Mouse (Mus musculus): Measurements from ENCODE around the gene Ndc80. TPM values are rescaled to one million over a fixed set of nuclear protein-coding genes. Genes with fewer than 3 reads are reported as not detected.
A peak's percentile ranks its signal among the peaks of the same experiment; 100 is the strongest.
"Not testable (repeated sequence)": the region's sequence is repeated elsewhere in the genome, so short reads cannot be mapped to it uniquely, and the experiment has no call there.

Gene Ndc80
- polyA plus RNA-seq (2015; fragmentation: Nextera tagmentation; extraction: Ambion mirVana) = 45.6 and 46.6 TPM in 2 replicates

DNA sequence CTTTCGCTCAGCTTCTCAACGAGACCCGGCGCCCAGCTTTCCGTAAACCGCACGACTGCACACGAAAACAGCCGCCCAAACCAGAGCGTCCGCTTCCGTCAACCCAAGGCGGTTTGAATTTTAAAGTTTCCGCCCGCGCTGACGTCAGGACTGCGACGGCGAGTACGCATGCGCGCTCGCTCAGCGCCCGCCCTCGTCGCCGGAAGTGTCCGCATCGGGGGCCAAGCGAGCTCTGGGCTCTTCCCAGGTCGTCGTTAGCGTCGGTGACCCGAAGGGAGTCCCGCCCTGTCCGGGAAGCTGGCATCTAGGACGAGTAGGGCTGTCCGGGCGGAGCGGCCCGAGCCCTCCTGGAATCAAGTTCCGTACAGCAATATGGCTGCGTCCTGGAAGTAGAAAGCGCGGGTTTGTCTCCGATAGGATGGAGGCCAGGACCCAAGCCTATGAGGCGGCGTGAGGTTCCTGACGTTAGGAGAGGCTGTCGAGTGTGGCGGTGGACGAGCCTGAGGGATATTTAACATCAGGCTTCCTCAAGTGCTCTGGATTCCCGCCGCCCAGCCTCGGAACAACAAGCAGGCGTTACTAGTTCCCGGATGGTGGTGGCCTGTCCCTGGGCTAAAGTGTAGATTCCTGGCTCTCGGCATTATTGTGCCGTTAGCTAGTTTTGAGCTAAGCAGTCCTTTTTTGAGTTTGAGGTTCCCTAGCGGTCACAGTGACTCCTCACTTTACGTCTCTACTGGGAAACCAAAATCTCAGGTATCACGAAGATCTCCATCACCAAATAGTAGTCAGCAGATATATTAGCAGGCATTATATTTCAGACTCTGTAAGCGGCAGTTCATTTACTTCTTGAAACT is at the start of gene Ndc80:
Gene Ndc80, minus strand, starts transcription at position 147 of the 854 bp plus-strand sequence.
- WGBS = 1% methylated on average over 66 of the region's 66 CpGs
- Histone ChIP-seq H3K9ac (peak within 1 kb of the TSS; percentile 70), H3K4me3 (peak within 1 kb of the TSS; percentile 73), H3K27me3 (no peaks in the 10 kb centered on the region), H3K9me3 (no peaks in the 10 kb centered on the region), H3K4me2 (replicated peaks) (peak within 1 kb of the TSS; percentile 84), H3K27ac (peak within 1 kb of the TSS; percentile 94), H3K36me3 (peaks cover 10% of the 10 kb centered on the region), H3K4me1 (peaks cover 15% of the 10 kb centered on the region)
- ATAC-seq (ENCODE audit: low FRiP score, low read depth) = peak; percentile 98

GRCm38 (mm10) chr17:71561631-71562030 is 35.0 kb upstream of the Ndc80 start:
- ATAC-seq (ENCODE audit: low FRiP score, low read depth) = no peak
- no peaks in the 10 kb centered on the region for H3K27me3 ChIP-seq
- no peak overlapping the region for H3K4me2 ChIP-seq (replicated peaks)

GRCm38 (mm10) chr17:71552901-71553300 is 26.2 kb upstream of the Ndc80 start:
- 12% methylated on average over 11 of the region's 11 CpGs for WGBS
- H3K27ac ChIP-seq = no peak overlapping the region
- ATAC-seq (ENCODE audit: low FRiP score, low read depth) = no peak
- no peaks in the 10 kb centered on the region for H3K9me3 ChIP-seq
- H3K36me3 ChIP-seq = no peaks in the 10 kb centered on the region
- H3K4me2 ChIP-seq (replicated peaks) = peak overlapping the region; percentile 97
- H3K9ac ChIP-seq = no peak overlapping the region
- peak overlapping the region; percentile 78; the same call in 1 of the 2 replicates for H3K4me3 ChIP-seq
- H3K27me3 ChIP-seq = peaks cover 37% of the 10 kb centered on the region
- peaks cover 10% of the 10 kb centered on the region; the same call in 1 of the 2 replicates for H3K4me1 ChIP-seq

More at GRCm38 (mm10) chr17:71561631-71562030, 35.0 kb upstream of the Ndc80 start:
- H3K9ac ChIP-seq = no peak overlapping the region
- no peaks in the 10 kb centered on the region for H3K9me3 ChIP-seq
- no peak overlapping the region for H3K27ac ChIP-seq
- no peaks in the 10 kb centered on the region for H3K4me1 ChIP-seq
- no peak overlapping the region for H3K4me3 ChIP-seq
- H3K36me3 ChIP-seq = no peaks in the 10 kb centered on the region

- peak within 1 kb of the TSS; percentile 78 for H3K4me3 ChIP-seq
- peak within 1 kb of the TSS; percentile 97 for H3K4me2 ChIP-seq (replicated peaks)
- peak within 1 kb of the TSS; percentile 80 for H3K9ac ChIP-seq
- peaks cover 37% of the 10 kb centered on the region for H3K27me3 ChIP-seq
- WGBS = under 1% methylated on average over 76 of the region's 78 CpGs
- H3K36me3 ChIP-seq = no peaks in the 10 kb centered on the region
- no peaks in the 10 kb centered on the region for H3K9me3 ChIP-seq
- no peak within 1 kb of the TSS for H3K27ac ChIP-seq
- ATAC-seq (ENCODE audit: low FRiP score, low read depth) = peak; percentile 96
- peaks cover 10% of the 10 kb centered on the region; the same call in 1 of the 2 replicates for H3K4me1 ChIP-seq
These were observed 25.2 kb upstream of the Ndc80 start, which contains the start of gene Spdya for GRCm38 (mm10) chr17:71551757-71552451. Gene Spdya (plus strand): TSS chr17:71552061.

DNA sequence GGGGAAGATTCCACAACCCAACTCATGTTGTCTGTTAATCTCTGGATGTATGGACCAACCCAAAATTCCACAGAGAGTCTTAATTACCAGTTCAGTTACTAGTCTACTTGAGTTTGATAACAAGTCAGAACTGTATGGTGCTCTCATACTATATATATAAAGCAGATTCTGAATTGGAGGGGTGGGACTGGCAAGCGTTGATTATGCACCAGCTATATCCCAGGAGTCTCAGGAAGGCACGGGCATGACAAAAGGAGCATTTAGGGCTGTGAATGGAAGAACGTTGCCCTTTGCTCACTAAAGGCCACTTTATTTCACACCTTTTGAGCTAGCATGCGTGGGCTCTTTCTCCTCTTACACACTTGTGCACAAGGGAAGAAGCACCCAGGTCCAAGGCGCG is 24.7 kb upstream of the Ndc80 start:
- Histone ChIP-seq H3K4me3 (peak overlapping the region; percentile 78), H3K36me3 (no peaks in the 10 kb centered on the region), H3K9ac (peak overlapping the region; percentile 80), H3K9me3 (no peaks in the 10 kb centered on the region), H3K4me1 (peaks cover 10% of the 10 kb centered on the region; the same call in 1 of the 2 replicates), H3K4me2 (replicated peaks) (peak overlapping the region; percentile 97), H3K27ac (no peak overlapping the region), H3K27me3 (peaks cover 37% of the 10 kb centered on the region)
- ATAC-seq (ENCODE audit: low FRiP score, low read depth) = 0 out of 2 replicates have a peak, but pooled peaks have one; percentile 2
- WGBS = 6% methylated on average over 6 of the region's 6 CpGs

GRCm38 (mm10) chr17:71548586-71548985 is 21.9 kb upstream of the Ndc80 start:
- WGBS = 0% methylated on average over 1 of the region's 1 CpGs
- Histone ChIP-seq H3K27ac (no peak overlapping the region), H3K9ac (no peak overlapping the region), H3K36me3 (no peaks in the 10 kb centered on the region), H3K4me3 (no peak overlapping the region), H3K4me1 (peaks cover 10% of the 10 kb centered on the region; the same call in 1 of the 2 replicates), H3K27me3 (peaks cover 31% of the 10 kb centered on the region), H3K9me3 (no peaks in the 10 kb centered on the region), H3K4me2 (replicated peaks) (no peak overlapping the region)
- no peak for ATAC-seq (ENCODE audit: low FRiP score, low read depth)

GRCm38 (mm10) chr17:71537164-71537563 is 10.5 kb upstream of the Ndc80 start:
- Histone ChIP-seq H3K4me3 (no peak overlapping the region), H3K36me3 (no peaks in the 10 kb centered on the region), H3K9ac (no peak overlapping the region), H3K4me2 (replicated peaks) (no peak overlapping the region), H3K27me3 (no peaks in the 10 kb centered on the region), H3K27ac (no peak overlapping the region), H3K4me1 (no peaks in the 10 kb centered on the region), H3K9me3 (no peaks in the 10 kb centered on the region)
- no peak for ATAC-seq (ENCODE audit: low FRiP score, low read depth)
- 88% methylated on average over 3 of the region's 3 CpGs for WGBS

DNA sequence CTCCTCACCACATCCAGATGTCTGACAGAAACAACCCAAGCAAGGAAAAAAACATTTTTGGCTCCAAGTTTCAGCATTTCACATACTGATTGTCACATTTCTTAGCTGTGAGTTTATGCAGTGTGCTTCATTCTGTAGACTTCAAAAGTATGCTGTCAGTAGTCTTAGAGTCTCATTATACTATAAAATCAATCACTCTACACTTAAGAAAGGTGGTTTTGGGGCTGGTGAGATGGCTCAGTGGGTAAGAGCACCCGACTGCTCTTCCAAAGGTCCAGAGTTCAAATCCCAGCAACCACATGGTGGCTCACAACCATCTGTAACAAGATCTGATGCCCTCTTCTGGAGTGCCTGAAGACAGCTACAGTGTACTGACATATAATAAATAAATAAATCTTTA is 8.9 kb upstream of the Ndc80 start:
- not testable (repeated sequence) for H3K4me1 ChIP-seq; H3K36me3 ChIP-seq; H3K27ac ChIP-seq; H3K9ac ChIP-seq; H3K4me3 ChIP-seq; ATAC-seq (ENCODE audit: low FRiP score, low read depth); H3K9me3 ChIP-seq; H3K4me2 ChIP-seq (replicated peaks); H3K27me3 ChIP-seq
- 63% methylated on average over 1 of the region's 1 CpGs for WGBS

- H3K4me1 ChIP-seq = peaks cover 15% of the 10 kb centered on the region
- H3K4me3 ChIP-seq = no peak overlapping the region
- no peak for ATAC-seq (ENCODE audit: low FRiP score, low read depth)
- H3K27ac ChIP-seq = no peak overlapping the region
- H3K4me2 ChIP-seq (replicated peaks) = no peak overlapping the region
- no peaks in the 10 kb centered on the region for H3K9me3 ChIP-seq
- peaks cover 2% of the 10 kb centered on the region for H3K36me3 ChIP-seq
- H3K9ac ChIP-seq = no peak overlapping the region
- H3K27me3 ChIP-seq = no peaks in the 10 kb centered on the region
These were observed 1.4 kb upstream of the Ndc80 start for GRCm38 (mm10) chr17:71528042-71528441.

DNA sequence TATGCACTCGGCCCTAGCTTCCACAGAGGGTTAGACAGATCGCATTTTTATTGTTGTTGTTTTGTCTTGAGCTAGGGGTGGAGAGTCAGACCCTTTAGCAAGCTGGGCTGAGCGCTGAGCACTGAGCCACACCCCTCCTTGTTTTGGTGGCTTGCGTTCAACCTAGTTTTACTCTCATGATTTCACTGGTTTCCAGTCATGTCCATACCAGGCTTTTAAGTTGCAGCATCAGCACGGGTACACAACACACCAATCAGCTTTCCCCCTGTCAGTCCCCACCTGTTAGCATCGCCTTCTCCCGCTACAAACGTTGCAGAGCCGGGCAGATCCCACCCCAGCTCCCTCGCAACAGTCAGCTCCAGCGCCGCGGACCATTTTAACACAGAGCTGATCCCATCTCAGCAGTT is 352 bp downstream of the Ndc80 start:
- no peaks in the 10 kb centered on the region for H3K27me3 ChIP-seq
- ATAC-seq (ENCODE audit: low FRiP score, low read depth) = peak; percentile 67
- peak overlapping the region; percentile 73 for H3K4me3 ChIP-seq
- peaks cover 10% of the 10 kb centered on the region for H3K36me3 ChIP-seq
- H3K9ac ChIP-seq = peak overlapping the region; percentile 70
- WGBS = under 1% methylated on average over 13 of the region's 13 CpGs
- no peaks in the 10 kb centered on the region for H3K9me3 ChIP-seq
- peaks cover 15% of the 10 kb centered on the region for H3K4me1 ChIP-seq
- peak overlapping the region; percentile 84 for H3K4me2 ChIP-seq (replicated peaks)
- H3K27ac ChIP-seq = peak overlapping the region; percentile 94

DNA sequence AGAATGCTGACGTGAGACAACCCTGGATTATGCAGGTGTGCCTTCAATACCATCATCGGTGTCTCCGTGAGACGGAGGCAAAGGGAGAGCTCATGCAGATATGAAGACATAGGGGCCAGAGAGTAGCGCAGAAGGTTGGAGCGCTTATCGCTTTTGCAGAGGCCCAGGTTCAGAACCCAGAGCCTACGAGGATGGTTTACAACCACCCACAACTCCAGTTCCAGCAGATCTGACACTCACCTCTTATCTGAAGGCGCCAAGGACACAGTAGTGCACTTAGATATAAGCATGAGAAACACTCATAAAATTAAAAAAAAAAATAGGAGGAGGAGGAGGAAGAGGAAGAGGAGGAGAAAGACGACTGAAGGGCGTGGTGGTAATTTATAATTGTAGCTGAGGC is 16.4 kb downstream of the Ndc80 start:
- 96% methylated on average over 11 of the region's 11 CpGs for WGBS

GRCm38 (mm10) chr17:71506832-71507231 is 19.8 kb downstream of the Ndc80 start:
- H3K27me3 ChIP-seq = no peaks in the 10 kb centered on the region
- peaks cover 79% of the 10 kb centered on the region for H3K36me3 ChIP-seq
- H3K9me3 ChIP-seq = no peaks in the 10 kb centered on the region
- WGBS = 89% methylated on average over 8 of the region's 8 CpGs
- no peak for ATAC-seq (ENCODE audit: low FRiP score, low read depth)
- no peaks in the 10 kb centered on the region for H3K4me1 ChIP-seq
- H3K27ac ChIP-seq = no peak overlapping the region
- no peak overlapping the region for H3K4me3 ChIP-seq
- H3K9ac ChIP-seq = no peak overlapping the region
- H3K4me2 ChIP-seq (replicated peaks) = no peak overlapping the region

More for the DNA sequence above, 16.4 kb downstream of the Ndc80 start:
- Histone ChIP-seq H3K9ac (no peak overlapping the region), H3K4me3 (no peak overlapping the region), H3K4me2 (replicated peaks) (no peak overlapping the region), H3K9me3 (no peaks in the 10 kb centered on the region), H3K27ac (no peak overlapping the region), H3K27me3 (no peaks in the 10 kb centered on the region), H3K36me3 (peaks cover 84% of the 10 kb centered on the region), H3K4me1 (no peaks in the 10 kb centered on the region)
- no peak for ATAC-seq (ENCODE audit: low FRiP score, low read depth)

Measured in limb, embryonic 13.5 days (tissue).